Mouse (Mus musculus): ENCODE measurements around the gene Cela3b. TPM values are rescaled to one million over a fixed set of nuclear protein-coding genes. Genes with fewer than 3 reads are reported as not detected.
A peak's percentile ranks its signal among the peaks of the same experiment; 100 is the strongest.

Gene Cela3b
- total RNA-seq, 2 experiments from 2014 or later = not detected

- DNase-seq (ENCODE audit: low spot score in 2 of 2) = no peak
These were observed 31.8 kb upstream of the Cela3b start for GRCm38 (mm10) chr4:137461981-137462690.

- DNase-seq (ENCODE audit: low spot score in 2 of 2) = no peak
These were observed 30.9 kb upstream of the Cela3b start for GRCm38 (mm10) chr4:137461217-137461616.

GRCm38 (mm10) chr4:137460676-137461075 is 30.3 kb upstream of the Cela3b start:
- no peak for DNase-seq (ENCODE audit: low spot score in 2 of 2)

- no peak for DNase-seq (ENCODE audit: low spot score in 2 of 2)
These were observed 28.5 kb upstream of the Cela3b start for GRCm38 (mm10) chr4:137458861-137459260.

GRCm38 (mm10) chr4:137458310-137458709 is 28.0 kb upstream of the Cela3b start:
- DNase-seq (ENCODE audit: low spot score in 2 of 2) = no peak

GRCm38 (mm10) chr4:137457292-137457691 is 27.0 kb upstream of the Cela3b start:
- no peak for DNase-seq (ENCODE audit: low spot score in 2 of 2)

GRCm38 (mm10) chr4:137456581-137456980 is 26.2 kb upstream of the Cela3b start:
- no peak for DNase-seq (ENCODE audit: low spot score in 2 of 2)

- no peak for DNase-seq (ENCODE audit: low spot score in 2 of 2)
These were observed 24.2 kb upstream of the Cela3b start for GRCm38 (mm10) chr4:137454582-137454981.

- DNase-seq (ENCODE audit: low spot score in 2 of 2) = no peak
These were observed 23.0 kb upstream of the Cela3b start, which contains the start of gene 1700013G24Rik for GRCm38 (mm10) chr4:137453234-137453767. TSS of gene 1700013G24Rik (plus strand) at chr4:137453284.

- no peak for DNase-seq (ENCODE audit: low spot score in 2 of 2)
These were observed 21.9 kb upstream of the Cela3b start for GRCm38 (mm10) chr4:137452190-137452589.

- no peak for DNase-seq (ENCODE audit: low spot score in 2 of 2)
These were observed 19.4 kb upstream of the Cela3b start for GRCm38 (mm10) chr4:137449715-137450114.

- DNase-seq (ENCODE audit: low spot score in 2 of 2) = no peak
These were observed 18.8 kb upstream of the Cela3b start for GRCm38 (mm10) chr4:137449132-137449531.

- no peak for DNase-seq (ENCODE audit: low spot score in 2 of 2)
These were observed 18.3 kb upstream of the Cela3b start for GRCm38 (mm10) chr4:137448641-137449040.

- DNase-seq (ENCODE audit: low spot score in 2 of 2) = peak; percentile 64 to 68
These were observed 17.9 kb upstream of the Cela3b start for GRCm38 (mm10) chr4:137448197-137448596.

GRCm38 (mm10) chr4:137447363-137448196 is 17.2 kb upstream of the Cela3b start:
- DNase-seq (ENCODE audit: low spot score in 2 of 2) = no peak

GRCm38 (mm10) chr4:137445881-137446280 is 15.5 kb upstream of the Cela3b start:
- no peak for DNase-seq (ENCODE audit: low spot score in 2 of 2)

GRCm38 (mm10) chr4:137443625-137444024 is 13.3 kb upstream of the Cela3b start:
- DNase-seq (ENCODE audit: low spot score in 2 of 2) = peak; percentile 82 to 85

- no peak for DNase-seq (ENCODE audit: low spot score in 2 of 2)
These were observed 11.0 kb upstream of the Cela3b start for GRCm38 (mm10) chr4:137441332-137441731.

- no peak for DNase-seq (ENCODE audit: low spot score in 2 of 2)
These were observed 8.5 kb upstream of the Cela3b start for GRCm38 (mm10) chr4:137438842-137439241.

- no peak for DNase-seq (ENCODE audit: low spot score in 2 of 2)
These were observed 6.8 kb upstream of the Cela3b start for GRCm38 (mm10) chr4:137436979-137437669.
